Mouse (Mus musculus) kidney, embryonic 14.5 days (tissue): ENCODE results near the gene Ampd3. TPM values are rescaled to one million over a fixed set of nuclear protein-coding genes. Genes with fewer than 3 reads are reported as not detected.

Experiments
- ATAC-seq: fragments of 200-750 bp; cut with Nextera tagmentation; 2 replicates; pipeline ENCODE4 v1.8.0; 2017; ENCODE audit warnings: moderate number of reproducible peaks, mild to moderate bottlenecking, moderate TSS enrichment, moderate library complexity; ENCODE audit not compliant: low FRiP score, low TSS enrichment
- H3K27ac ChIP-seq: fragments of 300-500 bp; sonication (generic); 2 replicates; pipeline ENCODE4 v1.5.1; 2014; ENCODE audit warnings: low read depth, mild to moderate bottlenecking, low read length, moderate library complexity, mixed read lengths
- H3K27me3 ChIP-seq: fragments of 300-500 bp; sonication (generic); 2 replicates; pipeline ENCODE4 v1.6.1; 2014; ENCODE audit warnings: mild to moderate bottlenecking, low read length; ENCODE audit not compliant: control insufficient read depth, insufficient read depth
- H3K36me3 ChIP-seq: fragments of 300-500 bp; sonication (generic); 2 replicates; pipeline ENCODE4 v1.6.1; 2014; ENCODE audit warnings: low read length, mixed read lengths; ENCODE audit not compliant: control insufficient read depth, insufficient read depth
- H3K4me1 ChIP-seq: fragments of 300-500 bp; sonication (generic); 2 replicates; pipeline ENCODE4 v1.6.1; 2014; ENCODE audit warnings: low read length, mixed read lengths; ENCODE audit not compliant: control insufficient read depth, insufficient read depth
- H3K4me2 ChIP-seq: fragments of 300-500 bp; sonication (generic); replicated peaks from 2 replicates; pipeline ENCODE4 v1.6.1; 2014; ENCODE audit warnings: low read depth, mild to moderate bottlenecking, low read length
- H3K4me3 ChIP-seq: fragments of 300-500 bp; sonication (generic); 2 replicates; pipeline ENCODE4 v1.5.1; 2014; ENCODE audit warnings: mild to moderate bottlenecking, low read length
- H3K9ac ChIP-seq: fragments of 300-500 bp; sonication (generic); 2 replicates; pipeline ENCODE4 v1.6.1; 2014; ENCODE audit warnings: low read depth, mild to moderate bottlenecking, low read length, moderate library complexity
- H3K9me3 ChIP-seq: fragments of 300-500 bp; sonication (generic); 2 replicates; pipeline ENCODE4 v1.6.1; 2016; ENCODE audit warnings: low read length; ENCODE audit not compliant: control insufficient read depth
- WGBS: fragments of 180-500 bp; shearing (Covaris S2); extraction: QIAGEN DNeasy Blood & Tissue Kit; methylation state at CpG from one replicate; pipeline ENCODE4 v1.1.7; 2014; 5-methylcytosine and 5-hydroxymethylcytosine counted together
- microRNA-seq: library from miRNA; unstranded; fragments of <30 nt; microRNA quantifications from one replicate; pipeline ENCODE4, GENCODE M21; 2016
- polyA plus RNA-seq: library from polyadenylated mRNA; unstranded; fragments of >200 nt; fragmentation: Nextera tagmentation; extraction: Ambion mirVana; gene quantifications from 2 replicates; pipeline ENCODE4 v1.2.1, GENCODE M21; 2014

The Ampd3 gene
- polyA plus RNA-seq, 1 experiment from 2014 or later: 4.5 TPM

DNA sequence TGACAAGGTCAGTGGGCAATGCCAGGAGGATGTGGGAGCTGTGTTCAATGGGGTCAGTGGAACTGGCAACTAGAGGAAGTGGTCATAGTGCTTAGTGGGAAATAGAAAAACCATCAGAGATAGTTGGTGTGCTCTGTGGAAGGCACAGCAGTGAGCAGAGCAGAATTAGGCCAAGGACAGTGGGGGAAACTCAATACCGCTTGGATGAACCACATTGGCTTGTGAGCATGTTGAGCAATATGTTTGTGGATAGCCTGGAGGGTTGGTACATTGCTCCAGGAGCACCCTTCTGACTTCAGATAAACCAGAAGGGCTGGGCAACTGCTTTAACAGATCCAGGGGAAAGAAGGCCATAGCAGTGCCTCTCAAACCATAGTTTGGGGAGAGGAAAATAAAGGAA is 80.4 kb downstream of the Ampd3 start:
- WGBS: 96% methylated on average over 1 of the region's 1 CpGs
- Histone ChIP-seq H3K4me2 (no peak overlapping the region), H3K4me3 (no peak overlapping the region), H3K36me3 (no peaks in the 10 kb centered on the region), H3K4me1 (peaks cover 12% of the 10 kb centered on the region), H3K27me3 (no peaks in the 10 kb centered on the region), H3K27ac (no peak overlapping the region), H3K9ac (no peak overlapping the region), H3K9me3 (peaks cover 2% of the 10 kb centered on the region; the same call in 1 of the 2 replicates)
- no peak for ATAC-seq

GRCm38 (mm10) chr7:110851541-110852203 is 83.7 kb downstream of the Ampd3 start:
- no peaks in the 10 kb centered on the region for H3K36me3 ChIP-seq
- H3K27me3 ChIP-seq: no peaks in the 10 kb centered on the region
- H3K4me1 ChIP-seq: peaks cover 28% of the 10 kb centered on the region
- H3K4me2 ChIP-seq: no peak overlapping the region
- 44% methylated on average over 7 of the region's 7 CpGs for WGBS
- H3K9me3 ChIP-seq: no peaks in the 10 kb centered on the region
- ATAC-seq: peak; percentile 67; the same call in 1 of the 2 replicates
- H3K4me3 ChIP-seq: no peak overlapping the region
- H3K9ac ChIP-seq: no peak overlapping the region
- H3K27ac ChIP-seq: peak overlapping the region; percentile 63

GRCm38 (mm10) chr7:110853611-110854010 is 85.6 kb downstream of the Ampd3 start:
- no peak for ATAC-seq
- Histone ChIP-seq H3K4me1 (peaks cover 28% of the 10 kb centered on the region), H3K4me2 (no peak overlapping the region), H3K9me3 (no peaks in the 10 kb centered on the region), H3K27me3 (no peaks in the 10 kb centered on the region), H3K4me3 (no peak overlapping the region), H3K9ac (no peak overlapping the region), H3K36me3 (no peaks in the 10 kb centered on the region), H3K27ac (no peak overlapping the region)
- 56% methylated on average over 10 of the region's 10 CpGs for WGBS

- no peak overlapping the region for H3K9ac ChIP-seq
- no peak for ATAC-seq
- H3K4me2 ChIP-seq: no peak overlapping the region
- peaks cover 28% of the 10 kb centered on the region for H3K4me1 ChIP-seq
- WGBS: 45% methylated on average over 3 of the region's 3 CpGs
- no peak overlapping the region for H3K4me3 ChIP-seq
- no peak overlapping the region for H3K27ac ChIP-seq
- H3K27me3 ChIP-seq: no peaks in the 10 kb centered on the region
- no peaks in the 10 kb centered on the region for H3K36me3 ChIP-seq
- no peaks in the 10 kb centered on the region for H3K9me3 ChIP-seq
These were observed 86.5 kb downstream of the Ampd3 start for GRCm38 (mm10) chr7:110854519-110854918.

GRCm38 (mm10) chr7:110854927-110855546 is 87.0 kb downstream of the Ampd3 start:
- H3K9me3 ChIP-seq: no peaks in the 10 kb centered on the region
- WGBS: 71% methylated on average over 8 of the region's 8 CpGs
- H3K9ac ChIP-seq: no peak overlapping the region
- no peak overlapping the region for H3K27ac ChIP-seq
- H3K27me3 ChIP-seq: no peaks in the 10 kb centered on the region
- no peak overlapping the region for H3K4me2 ChIP-seq
- no peak overlapping the region for H3K4me3 ChIP-seq
- peaks cover 28% of the 10 kb centered on the region for H3K4me1 ChIP-seq
- ATAC-seq: peak; percentile 34; the same call in 1 of the 2 replicates
- H3K36me3 ChIP-seq: no peaks in the 10 kb centered on the region

- no peaks in the 10 kb centered on the region for H3K36me3 ChIP-seq
- ATAC-seq: no peak
- no peak overlapping the region for H3K4me2 ChIP-seq
- H3K4me3 ChIP-seq: no peak overlapping the region
- H3K9me3 ChIP-seq: no peaks in the 10 kb centered on the region
- 69% methylated on average over 1 of the region's 1 CpGs for WGBS
- H3K4me1 ChIP-seq: peaks cover 28% of the 10 kb centered on the region
- H3K9ac ChIP-seq: no peak overlapping the region
- H3K27ac ChIP-seq: no peak overlapping the region
- H3K27me3 ChIP-seq: no peaks in the 10 kb centered on the region
These were observed 87.6 kb downstream of the Ampd3 start for GRCm38 (mm10) chr7:110855604-110856003.

DNA sequence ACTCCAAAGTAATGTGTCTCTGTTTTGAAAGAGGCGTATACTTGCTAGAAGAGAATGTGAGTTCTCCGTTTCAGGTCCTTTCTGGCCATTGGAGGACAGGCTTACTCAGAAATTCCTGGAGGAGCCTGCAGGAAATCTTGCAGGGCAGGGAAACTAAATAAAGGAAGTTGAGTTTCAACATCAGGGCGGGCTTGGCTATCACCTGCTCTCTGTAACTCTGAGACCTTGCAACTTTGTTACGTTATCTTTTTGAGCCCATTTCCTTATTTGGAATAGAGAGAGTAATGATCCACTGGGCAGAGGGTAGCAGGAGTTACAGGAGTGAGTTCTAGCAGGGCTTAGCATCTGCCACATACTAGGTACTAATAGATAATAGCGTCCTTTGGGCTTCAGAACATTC is 92.1 kb downstream of the Ampd3 start:
- H3K27ac ChIP-seq: peak overlapping the region; percentile 18; the same call in 1 of the 2 replicates
- H3K4me2 ChIP-seq: no peak overlapping the region
- peak; percentile 39; the same call in 1 of the 2 replicates for ATAC-seq
- WGBS: 39% methylated on average over 5 of the region's 5 CpGs
- H3K4me1 ChIP-seq: peaks cover 16% of the 10 kb centered on the region; the same call in 1 of the 2 replicates
- no peaks in the 10 kb centered on the region for H3K36me3 ChIP-seq
- H3K9ac ChIP-seq: no peak overlapping the region
- H3K4me3 ChIP-seq: no peak overlapping the region
- no peaks in the 10 kb centered on the region for H3K9me3 ChIP-seq
- no peaks in the 10 kb centered on the region for H3K27me3 ChIP-seq

Small RNA genes within 50 kb of the gene (microRNA-seq; reads per million reads assigned to microRNA genes)
- gene Gm47282: not detected

Other genes starting within 250 kb of the Ampd3 start
- 29.6 and 44.6 TPM in 2 replicates for gene Sbf2, start 153.3 kb upstream of the Ampd3 start, polyA plus RNA-seq
- gene Adm, start 140.5 kb upstream of the Ampd3 start, polyA plus RNA-seq: 4.2 and 5.0 TPM in 2 replicates
- 21.3 and 27.1 TPM in 2 replicates for gene Rnf141, start 76.3 kb downstream of the Ampd3 start, polyA plus RNA-seq
- gene Lyve1, start 95.0 kb downstream of the Ampd3 start, polyA plus RNA-seq: 3.0 and 3.5 TPM in 2 replicates
- gene Mrvi1, start 214.3 kb downstream of the Ampd3 start, polyA plus RNA-seq: 8.0 and 15.1 TPM in 2 replicates